Mouse (Mus musculus): ENCODE data around the gene Tmem238.
A peak's percentile ranks its signal among the peaks of the same experiment; 100 is the strongest.
"Not testable (repeated sequence)": the region's sequence is repeated elsewhere in the genome, so short reads cannot be mapped to it uniquely, and the experiment has no call there.

The Tmem238 gene

DNA sequence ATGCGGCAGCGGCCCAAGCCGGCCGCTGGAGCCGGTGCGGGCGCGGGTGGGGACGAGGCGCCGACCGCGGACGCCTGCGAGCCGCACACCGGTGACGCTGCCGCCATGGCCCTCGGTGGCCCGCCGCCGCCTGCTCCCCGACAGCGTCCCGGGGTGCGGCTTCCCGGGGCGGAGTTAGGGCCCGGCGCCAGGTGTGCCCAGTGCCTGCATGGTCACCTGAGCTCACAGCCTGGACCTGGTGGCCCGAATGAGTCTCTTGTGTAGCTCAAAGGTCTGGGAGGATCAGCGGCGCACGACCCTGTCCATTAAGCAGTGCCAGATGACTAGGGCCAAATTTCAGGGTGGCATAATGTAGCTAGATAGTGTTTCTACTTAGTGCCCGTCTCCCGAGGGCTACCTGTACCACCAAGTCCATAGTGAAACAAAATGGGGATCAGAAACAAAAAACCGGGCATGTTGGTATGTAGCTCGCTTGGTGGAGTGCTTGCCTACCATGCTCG, at the start of gene Tmem238:
Tmem238 (minus strand) TSS at position 221 of the 500 bp plus-strand sequence.
- DNase-seq (ENCODE audit: low read depth): no peak

GRCm38 (mm10) chr7:4837639-4838038, 48.2 kb upstream of the Tmem238 start:
- no peak for DNase-seq (ENCODE audit: low read depth)

- DNase-seq (ENCODE audit: low read depth): no peak
These were observed 46.9 kb upstream of the Tmem238 start for GRCm38 (mm10) chr7:4836351-4836792.

GRCm38 (mm10) chr7:4835631-4836327, 46.3 kb upstream of the Tmem238 start:
- no peak for DNase-seq (ENCODE audit: low read depth)

- DNase-seq (ENCODE audit: low read depth): no peak
These were observed 41.0 kb upstream of the Tmem238 start for GRCm38 (mm10) chr7:4830476-4830875.

DNA sequence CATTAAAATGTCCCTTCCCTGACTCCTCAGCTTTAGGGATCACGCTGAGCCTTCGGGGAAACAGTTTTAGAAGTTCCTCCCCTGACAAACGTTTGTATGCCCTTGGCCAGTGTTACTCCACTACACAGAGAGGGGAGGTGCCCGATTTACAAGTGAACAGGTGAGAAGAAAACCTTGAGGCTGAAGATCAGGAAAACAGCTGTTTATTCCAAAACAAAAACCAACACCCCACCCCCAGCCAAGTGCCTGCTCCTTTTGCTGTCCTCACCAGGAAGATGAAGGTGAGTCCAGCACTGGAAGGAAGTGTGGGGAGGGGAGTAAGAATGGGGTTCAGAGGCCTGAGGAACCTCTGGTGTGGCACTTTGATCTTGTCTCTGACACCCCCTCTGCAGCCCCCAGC, 35.9 kb upstream of the Tmem238 start:
- no peak for DNase-seq (ENCODE audit: low read depth)

DNA sequence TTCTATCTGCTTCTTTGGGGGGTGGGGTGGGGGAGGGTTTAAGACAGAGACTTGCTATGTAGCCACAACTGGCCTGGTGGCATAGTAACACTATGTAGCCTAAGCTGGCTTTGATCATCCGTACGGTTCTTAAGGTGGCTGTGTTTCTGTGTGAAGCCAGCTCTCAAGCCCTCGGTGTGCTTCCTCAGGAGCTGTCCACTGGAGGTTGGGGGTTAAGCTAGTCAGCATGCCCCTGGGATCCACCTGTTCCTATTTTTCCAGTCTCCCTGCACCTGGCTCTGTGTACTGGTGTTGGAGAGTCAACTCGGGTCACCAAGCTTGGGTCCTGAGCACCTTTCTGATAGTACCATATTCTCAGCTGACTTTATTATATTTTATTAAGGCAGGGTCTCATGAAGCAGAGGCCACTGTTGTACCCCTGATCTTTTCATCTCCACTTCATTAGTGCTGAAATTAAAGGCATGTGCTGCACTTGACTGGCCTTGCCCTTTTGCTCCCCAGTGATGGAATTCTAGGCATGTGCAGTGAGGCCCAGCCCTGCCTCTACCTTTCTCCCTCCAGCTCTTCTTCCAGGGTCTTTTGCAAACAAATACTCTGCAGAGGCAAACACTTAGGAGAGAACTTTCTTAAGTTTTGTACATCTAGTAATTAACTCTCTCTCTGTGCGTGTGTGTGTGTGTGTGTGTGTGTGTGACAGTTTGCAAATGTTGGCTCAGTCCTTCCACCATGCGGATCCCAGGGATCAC, 32.9 kb upstream of the Tmem238 start:
- no peak for DNase-seq (ENCODE audit: low read depth)

DNA sequence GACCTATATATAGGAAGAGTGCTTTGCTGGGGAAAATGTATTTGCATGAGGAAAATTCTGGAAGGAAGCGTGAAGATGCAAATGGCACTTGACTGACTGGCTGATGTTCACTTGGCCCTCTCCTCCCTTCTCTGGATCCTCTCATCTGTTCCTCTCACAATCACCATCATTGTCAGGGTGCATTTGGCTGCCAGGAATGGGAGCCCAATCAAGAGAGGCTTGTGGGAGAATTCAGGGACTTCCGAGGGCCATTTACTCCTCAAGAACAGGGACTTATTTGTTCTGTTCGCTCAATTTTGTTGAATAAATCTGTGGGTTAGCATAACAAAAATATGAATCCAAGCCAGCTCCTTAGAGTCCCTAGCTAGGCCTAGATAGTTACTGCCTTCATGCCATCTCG, 32.2 kb upstream of the Tmem238 start:
- DNase-seq (ENCODE audit: low read depth): no peak

- not testable (repeated sequence) for DNase-seq (ENCODE audit: low read depth)
These were observed 31.5 kb upstream of the Tmem238 start for GRCm38 (mm10) chr7:4820925-4821324.

- no peak for DNase-seq (ENCODE audit: low read depth)
These were observed 27.1 kb upstream of the Tmem238 start for GRCm38 (mm10) chr7:4816559-4816958.

DNA sequence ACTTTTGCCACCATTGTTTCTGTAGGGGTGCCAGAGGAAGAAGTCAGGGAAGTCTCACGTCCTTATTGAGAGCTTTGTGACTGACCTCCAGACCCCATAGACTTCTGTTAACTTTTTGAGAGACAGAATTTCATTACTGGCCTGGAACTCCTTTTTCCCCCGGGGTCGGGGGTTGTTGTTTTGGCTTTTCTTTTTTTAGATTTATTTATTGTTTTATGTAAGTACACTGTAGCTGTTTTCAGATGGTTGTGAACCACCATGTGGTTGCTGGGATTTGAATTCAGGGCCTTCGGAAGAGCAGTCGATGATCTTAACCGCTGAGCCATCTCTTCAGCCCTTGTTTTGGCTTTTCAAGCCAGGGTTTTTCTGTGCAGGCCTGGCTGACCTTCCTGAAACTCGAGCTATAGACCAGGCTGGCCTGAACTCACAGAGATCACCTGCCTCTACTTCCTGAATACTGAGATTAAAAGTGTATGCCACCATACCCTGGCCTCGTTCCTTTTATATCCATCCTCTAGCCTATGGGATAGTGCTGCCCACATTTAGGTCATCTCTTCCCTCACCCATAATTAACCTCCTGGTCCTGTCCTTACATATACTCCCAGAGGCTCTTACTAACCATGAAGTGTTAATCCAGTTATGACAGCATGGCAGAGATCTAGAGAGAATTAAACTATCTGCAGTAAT, 23.8 kb upstream of the Tmem238 start:
- DNase-seq (ENCODE audit: low read depth): no peak

GRCm38 (mm10) chr7:4812303-4813104, 23.0 kb upstream of the Tmem238 start, which contains the start of gene Ube2s:
Gene Ube2s, minus strand, starts transcription at chr7:4812590.
- peak; percentile 100 for DNase-seq (ENCODE audit: low read depth)

DNA sequence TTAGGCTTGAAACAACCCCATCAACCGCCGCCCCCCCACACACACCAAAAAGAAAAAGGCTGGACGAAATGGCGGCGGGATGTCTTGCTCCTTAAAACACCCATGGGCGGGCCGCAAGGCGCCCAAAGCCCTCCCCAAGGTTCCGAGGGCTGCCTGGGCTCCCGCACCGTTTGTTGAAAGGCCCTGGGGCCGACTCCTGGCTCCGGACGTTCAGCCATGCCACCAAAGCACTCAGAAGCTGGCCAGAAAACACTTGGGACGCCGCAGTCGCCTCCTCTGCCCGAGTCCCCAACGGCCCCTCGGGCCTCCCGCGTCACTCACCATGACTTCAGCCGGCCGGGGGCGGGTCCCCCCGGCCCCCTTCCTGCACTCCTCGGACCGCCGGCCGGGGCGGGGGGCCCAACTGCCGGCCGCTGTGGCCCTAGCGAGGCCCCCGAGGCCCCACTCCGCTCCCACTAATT, 22.4 kb upstream of the Tmem238 start:
- peak; percentile 63 for DNase-seq (ENCODE audit: low read depth)

- not testable (repeated sequence) for DNase-seq (ENCODE audit: low read depth)
These were observed 21.7 kb upstream of the Tmem238 start for GRCm38 (mm10) chr7:4811131-4811530.

DNA sequence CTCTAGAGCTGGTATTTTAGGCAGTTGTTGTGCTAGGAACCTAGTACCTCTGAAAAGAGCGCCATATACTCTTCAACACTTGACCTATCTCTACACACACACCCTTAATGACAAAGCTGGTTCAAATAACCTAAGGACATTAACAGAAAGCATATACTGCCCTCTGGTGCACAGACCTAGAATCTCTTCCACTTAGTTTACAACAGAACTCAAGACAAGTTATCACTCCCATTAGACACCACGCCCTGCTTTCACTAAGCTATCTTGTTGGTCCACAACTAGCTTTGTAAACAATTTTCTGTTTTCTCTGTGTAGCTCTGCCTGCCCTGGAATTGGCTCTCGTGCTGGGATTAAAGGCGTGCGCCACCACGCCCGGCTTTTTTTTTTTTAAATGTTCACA, 17.3 kb upstream of the Tmem238 start:
- peak; percentile 76 for DNase-seq (ENCODE audit: low read depth)

GRCm38 (mm10) chr7:4802247-4802646, 12.8 kb upstream of the Tmem238 start:
- no peak for DNase-seq (ENCODE audit: low read depth)

DNA sequence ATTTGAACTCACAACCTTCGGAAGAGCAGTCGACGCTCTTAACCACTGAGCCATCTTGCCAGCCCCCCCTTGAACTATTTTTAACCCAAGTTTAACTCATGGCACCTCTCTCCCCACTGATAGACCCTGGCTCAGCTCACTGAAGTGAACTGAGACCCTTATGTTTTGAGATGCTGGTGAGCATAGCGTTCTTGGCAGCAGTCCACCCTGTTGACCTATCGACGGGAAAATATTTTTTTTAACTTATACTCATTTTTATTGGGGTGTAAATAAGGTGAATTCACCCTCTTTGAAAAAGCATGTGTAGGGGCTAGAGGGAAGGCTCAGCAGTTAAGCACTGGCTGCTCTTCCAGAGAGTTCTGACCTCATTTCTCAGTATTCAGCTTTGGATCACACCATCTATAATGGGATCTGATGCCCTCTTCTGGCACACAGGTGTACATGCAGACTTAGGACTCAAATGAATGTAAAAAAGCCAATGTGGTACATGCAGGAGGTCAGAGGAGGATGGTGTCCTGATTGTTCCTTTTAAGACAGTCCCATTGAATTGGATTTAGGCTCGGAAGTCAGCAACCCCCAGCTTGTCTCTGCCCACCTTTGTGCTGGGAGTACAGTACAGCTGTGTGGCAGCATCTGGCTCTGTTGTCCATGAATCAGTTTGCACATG, 6.4 kb upstream of the Tmem238 start:
- peak; percentile 78 for DNase-seq (ENCODE audit: low read depth)

GRCm38 (mm10) chr7:4794631-4795168, 5.2 kb upstream of the Tmem238 start:
- DNase-seq (ENCODE audit: low read depth): no peak

GRCm38 (mm10) chr7:4793674-4794073, 4.2 kb upstream of the Tmem238 start:
- no peak for DNase-seq (ENCODE audit: low read depth)

GRCm38 (mm10) chr7:4793248-4793647, 3.8 kb upstream of the Tmem238 start:
- DNase-seq (ENCODE audit: low read depth): not testable (repeated sequence)

Data from NIH3T3 (cell line).